Mouse (Mus musculus) liver, embryonic 13.5 days (tissue): ENCODE measurements around the gene Lipo1. TPM values are rescaled to one million over a fixed set of nuclear protein-coding genes. Genes with fewer than 3 reads are reported as not detected.
"Not testable (repeated sequence)": the region's sequence is repeated elsewhere in the genome, so short reads cannot be mapped to it uniquely, and the experiment has no call there.

Experiments
- ATAC-seq: fragments of 200-750 bp; cut with Nextera tagmentation; 2 replicates; pipeline ENCODE4 v1.8.0; 2017; ENCODE audit warnings: low read depth, mild to moderate bottlenecking, moderate number of reproducible peaks, moderate library complexity
- DNase-seq: peaks from one replicate; pipeline ENCODE4 v3.0.0; 2022
- H3K27ac ChIP-seq: fragments of 300-500 bp; sonication (generic); 2 replicates; pipeline ENCODE4 v1.5.1; 2015; ENCODE audit warnings: moderate library complexity, mild to moderate bottlenecking, inconsistent platforms
- H3K27me3 ChIP-seq: fragments of 300-500 bp; sonication (generic); 2 replicates; pipeline ENCODE4 v1.6.1; 2015; ENCODE audit warnings: mild to moderate bottlenecking, inconsistent platforms
- H3K36me3 ChIP-seq: fragments of 300-500 bp; sonication (generic); 2 replicates; pipeline ENCODE4 v1.6.1; 2015; ENCODE audit warnings: mild to moderate bottlenecking, inconsistent platforms
- H3K4me1 ChIP-seq: fragments of 300-500 bp; sonication (generic); replicated peaks from 2 replicates; pipeline ENCODE4 v1.6.1; 2015; ENCODE audit warnings: inconsistent platforms
- H3K4me2 ChIP-seq: fragments of 300-500 bp; sonication (generic); 2 replicates; pipeline ENCODE4 v1.6.1; 2015; ENCODE audit warnings: inconsistent platforms, mild to moderate bottlenecking, moderate library complexity
- H3K4me3 ChIP-seq: fragments of 300-500 bp; sonication (generic); replicated peaks from 2 replicates; pipeline ENCODE4 v1.5.1; 2015; ENCODE audit warnings: mild to moderate bottlenecking, inconsistent platforms
- H3K9ac ChIP-seq: fragments of 300-500 bp; sonication (generic); 2 replicates; pipeline ENCODE4 v1.6.1; 2015; ENCODE audit warnings: mild to moderate bottlenecking, inconsistent platforms
- H3K9me3 ChIP-seq: fragments of 300-500 bp; sonication (generic); replicated peaks from 2 replicates; pipeline ENCODE4 v1.6.1; 2016; ENCODE audit warnings: inconsistent platforms
- WGBS: fragments of 180-500 bp; shearing (Covaris S2); methylation state at CpG from one replicate; pipeline ENCODE4 v1.1.7; 2015; ENCODE audit not compliant: insufficient replicate concordance; 5-methylcytosine and 5-hydroxymethylcytosine counted together
- polyA plus RNA-seq: library from polyadenylated mRNA; unstranded; fragments of >200 nt; fragmentation: Nextera tagmentation; extraction: Ambion mirVana; gene quantifications from 2 replicates; pipeline ENCODE4 v1.2.1, GENCODE M21; 2015

Gene Lipo1
- polyA plus RNA-seq: not detected in 2 replicates

DNA sequence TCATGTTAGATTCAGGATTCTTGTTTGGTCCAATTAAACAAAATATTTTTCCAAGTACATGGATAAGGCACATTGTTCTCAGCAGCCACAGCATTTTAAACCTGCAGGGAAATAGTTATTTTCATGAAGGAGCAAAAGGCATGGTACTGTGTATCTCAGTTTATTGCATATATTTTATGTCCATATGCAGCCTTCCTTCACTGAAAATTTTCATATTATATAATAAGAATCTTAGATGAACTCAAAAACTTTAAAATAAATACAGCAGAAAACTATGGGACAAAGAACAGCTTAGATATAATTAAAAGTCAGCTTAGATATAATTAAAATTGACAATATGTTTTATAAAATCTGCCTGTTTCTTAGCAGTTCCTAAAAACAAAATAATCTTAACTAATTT, at the start of gene Lipo1:
Gene Lipo1 (minus strand): TSS at position 101 of the 400 bp plus-strand sequence.
- not testable (repeated sequence) for H3K4me1 ChIP-seq, H3K27me3 ChIP-seq, H3K4me3 ChIP-seq, H3K36me3 ChIP-seq, H3K9ac ChIP-seq, H3K4me2 ChIP-seq, ATAC-seq, H3K9me3 ChIP-seq, H3K27ac ChIP-seq, DNase-seq

DNA sequence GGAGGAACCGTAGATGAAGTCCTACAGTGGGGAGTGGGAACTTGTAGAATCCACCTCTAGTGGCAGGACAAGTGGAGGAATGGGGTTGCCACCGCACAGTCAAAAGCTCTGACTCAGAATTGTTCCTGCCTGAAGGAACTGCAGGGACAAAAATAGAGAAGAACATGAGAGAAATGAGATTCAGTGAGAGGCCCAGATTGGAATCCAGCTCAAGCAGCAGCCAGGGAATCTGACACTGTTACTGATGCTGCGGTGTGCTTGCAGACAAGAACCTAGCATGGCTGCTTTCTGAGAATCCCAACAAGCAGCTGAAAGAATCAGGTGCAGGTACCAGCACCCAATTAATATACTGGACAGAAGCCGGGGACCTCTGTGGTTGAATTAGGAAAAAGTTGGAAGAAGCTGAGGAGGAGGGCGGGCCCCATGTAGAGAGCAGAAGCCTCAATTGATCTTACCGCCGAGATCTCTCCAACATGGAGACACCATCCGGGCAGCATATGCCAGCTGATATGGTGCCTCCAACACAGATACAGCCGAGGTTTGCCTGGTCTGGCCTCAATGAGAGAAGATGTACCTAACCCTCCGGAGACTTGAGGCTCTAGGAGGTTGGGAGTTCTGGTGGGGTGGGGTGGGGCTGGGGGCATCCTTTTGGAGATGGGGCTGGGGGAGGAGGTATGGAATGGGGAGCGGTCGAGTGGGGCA, 532 bp downstream of the Lipo1 start:
- ATAC-seq: no peak
- no peaks in the 10 kb centered on the region for H3K4me1 ChIP-seq
- 75% methylated on average over 12 of the region's 12 CpGs for WGBS
- no peak for DNase-seq
- H3K9me3 ChIP-seq: no peaks in the 10 kb centered on the region
- H3K36me3 ChIP-seq: no peaks in the 10 kb centered on the region
- H3K27ac ChIP-seq: no peak overlapping the region
- no peaks in the 10 kb centered on the region for H3K27me3 ChIP-seq
- no peak overlapping the region for H3K9ac ChIP-seq
- no peak overlapping the region for H3K4me3 ChIP-seq
- no peak overlapping the region for H3K4me2 ChIP-seq

DNA sequence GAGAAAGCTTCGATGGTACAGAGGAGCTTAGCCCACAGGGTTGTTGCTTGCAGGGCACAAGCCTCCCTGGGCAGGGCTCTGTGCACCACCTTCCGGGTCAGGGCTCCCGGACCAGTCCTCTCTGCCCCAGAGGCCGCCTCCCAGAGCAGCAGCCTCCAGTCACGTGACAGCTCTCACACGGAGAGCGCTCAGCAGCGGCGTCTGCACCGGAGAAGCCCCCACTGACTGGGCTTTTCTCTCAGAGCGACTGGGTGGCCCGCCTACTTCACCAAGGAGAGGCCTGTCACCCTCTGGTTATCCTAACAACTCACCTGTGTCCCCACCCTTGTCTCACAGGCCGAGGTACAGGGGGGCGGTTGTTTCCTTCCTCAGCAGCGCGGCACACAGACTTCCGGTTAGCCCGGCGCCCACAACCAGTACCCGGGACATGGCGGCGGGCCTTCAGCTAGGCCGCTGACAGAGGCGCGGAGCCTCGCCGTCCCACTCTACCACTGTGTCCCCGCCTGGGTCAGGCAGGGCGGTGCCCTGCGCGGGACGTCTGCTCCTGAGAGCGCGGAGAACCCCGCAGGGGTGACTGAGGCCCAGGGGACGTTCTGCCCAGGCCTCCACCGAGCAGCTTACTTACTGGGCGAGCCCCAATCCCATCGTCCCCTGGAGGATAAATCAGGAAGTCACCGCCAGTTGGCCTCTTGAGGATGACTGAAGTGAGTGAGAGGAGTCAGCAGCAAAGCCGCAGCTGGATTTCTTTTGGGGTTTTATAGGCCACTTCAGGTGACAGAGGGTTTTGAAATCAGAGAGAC, 25.8 kb downstream of the Lipo1 start, which contains the start of gene Lipo3:
Gene Lipo3 (minus strand): TSS at position 665 of the 800 bp plus-strand sequence.
- DNase-seq, H3K9me3 ChIP-seq, H3K27me3 ChIP-seq, H3K4me1 ChIP-seq, H3K36me3 ChIP-seq, H3K27ac ChIP-seq, H3K9ac ChIP-seq, H3K4me3 ChIP-seq, H3K4me2 ChIP-seq: not testable (repeated sequence)
- WGBS: 33% methylated on average over 13 of the region's 41 CpGs
- ATAC-seq: peak; percentile 51

DNA sequence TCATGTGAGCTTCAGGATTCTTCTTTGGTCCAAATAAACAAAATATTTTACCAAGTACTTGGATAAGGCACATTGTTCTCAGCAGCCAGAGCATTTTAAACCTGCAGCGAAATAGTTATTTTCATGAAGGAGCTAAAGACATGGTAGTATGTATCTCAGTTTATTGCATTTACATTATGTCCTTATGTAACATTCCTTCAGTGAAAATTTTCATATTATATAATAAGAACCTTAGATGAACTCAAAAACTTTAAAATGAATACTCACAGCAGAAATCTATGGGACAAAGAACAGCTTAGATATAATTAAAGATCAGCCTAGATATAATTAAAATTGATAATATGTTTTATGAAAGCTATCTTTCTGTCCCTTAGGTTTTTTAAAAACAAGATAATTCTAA, 36.0 kb downstream of the Lipo1 start, which contains the start of gene Lipo2:
Gene Lipo2 (minus strand): TSS at position 101 of the 400 bp plus-strand sequence.
- not testable (repeated sequence) for ATAC-seq, H3K9me3 ChIP-seq, H3K36me3 ChIP-seq, H3K27me3 ChIP-seq, H3K4me2 ChIP-seq, H3K27ac ChIP-seq, H3K9ac ChIP-seq, DNase-seq, H3K4me1 ChIP-seq, H3K4me3 ChIP-seq
- WGBS: 76% methylated on average over 1 of the region's 1 CpGs

Other genes starting within 250 kb of the Lipo1 start
- gene Gm8978, start 162.2 kb downstream of the Lipo1 start, polyA plus RNA-seq: not detected in 2 replicates
- not detected in 2 replicates for gene Lipo2, start 36.1 kb downstream of the Lipo1 start, polyA plus RNA-seq
- gene Lipo3, start 25.5 kb downstream of the Lipo1 start, polyA plus RNA-seq: 3.1 and 3.8 TPM in 2 replicates
- gene Lipf, start 173.7 kb upstream of the Lipo1 start, polyA plus RNA-seq: not detected in 2 replicates
- gene Lipk, start 220.8 kb upstream of the Lipo1 start, polyA plus RNA-seq: not detected in 2 replicates